Mouse (Mus musculus): ENCODE results near the gene Lbr.

Gene Lbr

DNA sequence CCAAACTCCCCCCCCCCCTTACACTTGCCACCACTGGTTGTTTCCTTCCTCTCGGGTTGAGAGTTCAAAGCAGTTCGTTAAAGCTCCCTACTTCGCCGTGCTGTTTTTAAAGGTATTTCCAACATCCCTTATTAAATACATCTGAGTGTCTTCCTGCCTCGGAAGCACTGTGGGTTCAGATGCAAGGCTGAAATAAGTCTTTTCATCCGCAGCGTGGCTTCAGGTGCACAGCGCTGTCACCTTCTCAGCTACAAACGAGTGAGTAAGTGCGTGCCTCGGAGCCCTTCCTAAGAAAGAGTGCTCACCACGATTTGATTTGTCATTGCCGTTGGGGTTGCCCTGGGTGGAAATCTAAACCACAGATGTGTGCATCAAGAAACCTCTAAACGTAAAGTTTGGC, at the start of gene Lbr:
Gene Lbr, minus strand, starts transcription at position 266 of the 400 bp plus-strand sequence.
- no peak for DNase-seq (ENCODE audit: low read depth, low spot score)

DNA sequence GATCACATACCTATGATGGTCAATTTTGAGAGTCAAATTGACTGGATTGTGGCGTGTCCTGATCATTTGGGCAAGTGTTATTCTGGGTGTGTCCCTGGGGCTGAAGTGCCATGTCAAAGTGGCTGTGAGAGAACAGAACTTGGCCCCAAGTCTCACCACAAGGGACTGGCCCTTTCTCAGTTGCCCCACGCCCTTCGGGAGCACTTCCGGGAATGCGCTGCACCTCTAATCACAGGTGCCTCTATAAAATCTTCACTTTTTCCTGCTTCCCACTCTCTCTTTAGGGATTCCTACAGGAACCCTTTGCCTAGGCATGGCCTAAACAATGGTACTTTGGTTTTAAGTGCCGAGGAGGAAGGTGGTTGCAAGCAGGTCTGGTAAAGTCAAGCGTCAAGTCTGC, 46.8 kb upstream of the Lbr start:
- no peak for DNase-seq (ENCODE audit: low read depth, low spot score)

DNA sequence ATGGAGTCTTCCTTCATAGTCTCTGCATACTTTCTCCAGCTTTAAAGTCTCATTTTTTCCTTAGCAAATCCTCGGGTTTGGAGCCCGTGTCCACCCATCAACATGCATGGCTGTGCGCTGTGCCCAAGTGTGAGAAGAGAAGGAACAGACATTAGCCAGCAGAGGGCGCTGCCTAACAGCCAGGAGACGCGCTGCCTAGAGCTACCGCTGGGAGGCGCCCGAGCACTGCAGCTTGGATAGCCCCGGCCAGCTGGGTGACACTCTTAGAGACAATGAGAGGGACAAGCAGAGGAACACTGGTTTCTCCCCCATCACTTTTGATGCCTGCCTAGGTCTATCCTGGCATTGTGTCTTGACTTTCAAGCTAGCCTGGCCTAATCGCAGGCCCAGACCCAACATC, 46.0 kb upstream of the Lbr start:
- peak; percentile 90 for DNase-seq (ENCODE audit: low read depth, low spot score)

DNA sequence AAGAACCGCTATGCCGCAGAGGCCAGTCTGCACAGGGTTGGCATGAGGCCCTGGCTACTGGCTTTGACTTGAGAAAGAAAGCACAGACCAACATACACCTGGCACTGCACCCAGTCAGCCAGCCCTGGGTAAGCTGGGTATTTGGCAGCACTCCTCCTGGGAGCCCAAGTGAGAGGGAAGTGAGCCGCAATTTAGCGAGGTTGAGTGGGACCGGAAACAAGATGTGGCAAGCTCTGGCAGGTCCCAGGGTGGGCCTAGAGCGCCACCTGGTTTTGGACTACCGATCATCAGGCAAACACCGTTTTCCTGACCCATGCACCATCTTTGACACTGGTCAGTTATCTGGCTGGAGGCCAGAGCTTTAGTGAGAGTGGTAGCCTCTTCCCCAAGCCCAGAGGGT, 38.7 kb upstream of the Lbr start:
- DNase-seq (ENCODE audit: low read depth, low spot score), result peak; percentile 22

DNA sequence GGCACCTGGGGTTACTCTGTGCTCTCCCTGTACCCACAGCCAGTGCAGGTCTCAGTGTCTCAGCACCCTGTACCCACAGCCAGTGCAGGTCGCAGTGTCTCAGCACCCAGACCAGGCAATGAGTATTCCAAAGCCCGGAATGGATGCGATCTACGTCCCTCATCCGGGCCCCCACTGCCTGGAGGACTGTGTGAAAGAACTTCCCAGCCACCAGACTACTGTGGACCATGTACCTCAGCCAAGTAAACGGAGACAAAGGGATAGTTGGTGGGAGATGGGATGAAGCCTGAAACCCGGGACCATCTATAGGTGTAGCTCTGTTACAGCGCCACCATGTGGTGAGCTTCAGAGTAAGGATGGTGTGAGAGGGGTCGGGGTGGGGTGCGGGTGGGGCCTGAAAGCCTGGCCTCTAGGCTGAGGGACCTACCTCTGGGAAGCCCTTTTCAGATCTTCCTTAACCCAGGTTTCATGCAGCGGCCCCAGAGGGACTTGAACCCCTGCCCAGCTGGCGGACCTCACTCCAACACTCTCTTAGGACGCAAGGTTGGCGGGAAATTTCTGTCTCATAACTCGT, 38.0 kb upstream of the Lbr start:
- DNase-seq (ENCODE audit: low read depth, low spot score), result no peak

DNA sequence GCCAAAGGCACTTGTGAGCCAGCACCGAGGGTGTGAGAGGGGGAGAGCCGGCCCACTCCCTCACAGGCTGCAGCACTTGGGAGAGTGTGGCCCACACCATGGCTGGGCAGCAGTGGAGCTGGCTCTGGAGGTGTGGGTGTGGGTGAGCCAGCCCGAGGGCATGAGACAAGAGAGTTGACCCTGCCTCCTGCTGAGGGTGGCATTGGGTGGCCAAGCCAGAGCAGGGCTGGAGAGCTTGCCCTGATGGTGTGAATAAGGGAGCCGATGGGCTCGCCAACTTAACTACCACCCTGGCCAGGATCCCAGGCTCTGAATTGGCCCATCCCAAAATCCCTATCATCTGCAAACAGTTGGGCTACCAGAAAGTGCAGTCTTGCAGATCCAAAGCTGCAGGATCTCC, 35.6 kb upstream of the Lbr start:
- DNase-seq (ENCODE audit: low read depth, low spot score), result no peak

DNA sequence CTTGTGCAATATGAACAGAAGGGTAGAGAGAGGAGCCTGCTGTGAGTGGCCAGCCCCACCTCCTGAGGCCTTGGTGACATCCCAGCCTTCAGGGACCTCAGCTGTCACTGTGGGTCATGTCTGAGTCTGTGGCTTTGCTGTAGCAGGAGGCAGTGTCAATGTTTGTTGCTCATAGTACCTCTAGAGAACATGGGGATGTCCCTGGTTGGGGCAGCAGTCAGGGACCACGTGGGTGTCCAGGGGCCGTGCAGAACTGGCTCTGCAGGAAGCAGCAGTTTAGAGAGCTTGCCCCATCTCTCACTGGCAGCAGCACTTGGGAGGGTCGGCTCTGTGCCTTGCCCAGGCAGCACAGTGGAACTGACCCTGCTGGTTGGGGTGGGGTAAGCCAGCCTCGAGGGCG, 34.2 kb upstream of the Lbr start:
- no peak for DNase-seq (ENCODE audit: low read depth, low spot score)

DNA sequence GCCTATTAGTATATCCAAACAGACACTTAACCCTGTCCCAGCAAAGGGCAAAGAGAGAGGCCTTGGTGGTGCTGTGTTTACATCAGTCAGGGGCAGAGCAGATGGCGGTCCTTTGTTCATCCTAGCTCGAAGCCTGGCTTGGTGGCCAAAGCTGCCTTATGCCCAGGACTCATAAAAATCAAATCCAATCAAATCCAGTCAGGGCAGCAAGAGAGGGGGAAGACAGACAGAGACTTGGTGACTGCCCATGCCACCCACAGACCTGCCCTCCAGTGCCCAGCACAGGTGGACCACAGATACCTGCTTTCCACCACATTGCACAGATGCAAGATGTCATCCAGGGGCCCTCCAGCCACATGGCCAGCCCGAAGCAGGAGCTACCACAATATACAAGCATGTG, 33.8 kb upstream of the Lbr start:
- DNase-seq (ENCODE audit: low read depth, low spot score), result no peak

DNA sequence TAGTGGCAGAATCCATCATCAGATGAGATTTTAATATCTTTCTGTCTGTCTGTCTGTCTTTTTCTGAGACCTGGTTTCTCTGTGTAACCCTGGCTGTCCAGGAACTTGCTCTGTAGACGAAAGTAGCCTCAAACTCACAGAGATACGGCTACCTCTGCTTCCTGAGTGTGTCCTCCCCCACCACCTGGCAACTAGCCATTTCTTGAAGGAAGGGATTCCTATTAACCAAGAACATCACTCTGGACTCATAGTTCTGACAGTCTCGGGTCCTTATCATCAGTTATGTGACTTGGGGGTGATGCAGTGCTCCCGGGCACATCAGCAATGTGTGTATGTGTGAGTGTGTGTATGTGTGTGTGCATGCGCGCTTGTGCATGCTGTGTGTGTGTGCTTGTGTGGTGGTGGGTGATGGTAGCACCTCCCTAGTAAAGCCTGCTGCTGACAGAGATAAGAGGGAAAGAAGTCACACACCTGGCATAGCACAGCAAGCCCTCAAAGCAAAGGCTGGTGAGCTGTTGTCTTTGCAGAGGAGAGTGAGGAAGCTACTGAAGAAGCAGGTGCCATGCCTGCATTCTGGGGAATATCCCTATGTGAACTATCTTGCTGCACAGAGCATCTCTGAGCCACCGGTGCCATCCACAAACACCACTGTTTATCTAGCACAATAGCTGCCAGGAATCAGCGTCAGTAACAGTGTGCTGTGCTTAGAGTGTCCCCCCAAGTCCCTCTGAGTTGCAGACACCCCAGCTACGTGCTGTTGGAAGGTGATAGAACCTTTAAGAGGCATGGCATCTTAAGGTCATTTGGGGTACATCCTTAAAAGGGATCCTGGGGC, 30.5 kb upstream of the Lbr start:
- DNase-seq (ENCODE audit: low read depth, low spot score), result no peak

DNA sequence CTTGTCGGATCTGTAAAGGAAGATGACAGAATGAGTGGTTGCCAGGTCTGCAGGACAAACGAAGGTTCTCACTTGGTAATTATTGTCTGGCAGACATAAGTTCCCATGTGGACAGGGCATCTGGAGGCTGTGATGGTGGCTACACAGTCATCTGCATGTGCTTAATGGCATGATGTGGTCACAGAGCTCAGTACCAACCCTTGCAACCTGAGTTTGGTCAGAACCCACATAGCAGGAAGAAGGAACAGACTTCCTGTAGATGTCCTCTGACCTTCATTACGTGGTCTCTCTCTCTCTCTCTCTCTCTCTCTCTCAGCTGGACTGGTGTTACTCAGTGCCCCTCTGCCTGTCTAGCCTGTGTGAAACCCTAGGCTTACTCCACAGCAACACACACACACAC, 29.8 kb upstream of the Lbr start:
- no peak for DNase-seq (ENCODE audit: low read depth, low spot score)

DNA sequence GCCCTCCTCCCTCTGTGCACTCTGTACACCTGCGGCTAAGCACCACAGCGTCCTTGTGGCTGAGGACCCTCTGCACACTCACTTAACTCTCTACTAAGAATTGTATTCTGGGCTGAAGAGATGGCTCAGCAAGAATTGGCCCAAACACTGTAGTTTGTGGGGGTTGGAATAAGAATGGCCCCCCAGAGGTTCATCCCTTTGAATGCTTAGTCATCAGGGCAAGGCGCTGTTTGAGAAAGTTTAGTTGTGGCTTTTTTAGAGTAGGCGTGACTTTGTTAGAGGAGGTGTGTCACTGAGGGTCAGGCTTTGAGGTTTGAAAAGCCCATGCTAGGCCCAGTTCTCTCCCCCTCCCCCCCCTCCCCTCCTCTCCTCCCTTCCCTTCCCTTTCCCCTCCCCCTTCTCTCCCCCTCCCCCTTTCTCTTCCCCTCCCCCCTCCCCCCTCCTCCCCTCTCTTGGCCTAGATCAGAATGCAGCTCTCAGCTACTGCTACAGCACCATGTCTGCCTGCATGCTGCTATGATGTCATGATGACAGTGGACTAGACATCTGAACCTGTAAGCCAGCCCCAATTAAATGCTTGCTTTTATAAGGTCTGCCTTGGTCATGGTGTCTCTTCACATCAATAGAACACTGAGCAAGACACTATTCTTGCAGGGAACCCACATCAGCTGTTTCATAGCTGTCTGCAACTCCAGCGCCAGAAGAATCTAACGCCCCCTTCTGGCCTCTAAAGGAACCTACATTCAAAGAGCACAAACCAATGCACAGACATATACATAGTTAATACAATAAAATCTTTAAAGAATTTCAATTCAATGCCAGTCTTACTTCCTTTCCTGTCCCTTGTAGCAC, 23.8 kb upstream of the Lbr start:
- DNase-seq (ENCODE audit: low read depth, low spot score), result no peak

DNA sequence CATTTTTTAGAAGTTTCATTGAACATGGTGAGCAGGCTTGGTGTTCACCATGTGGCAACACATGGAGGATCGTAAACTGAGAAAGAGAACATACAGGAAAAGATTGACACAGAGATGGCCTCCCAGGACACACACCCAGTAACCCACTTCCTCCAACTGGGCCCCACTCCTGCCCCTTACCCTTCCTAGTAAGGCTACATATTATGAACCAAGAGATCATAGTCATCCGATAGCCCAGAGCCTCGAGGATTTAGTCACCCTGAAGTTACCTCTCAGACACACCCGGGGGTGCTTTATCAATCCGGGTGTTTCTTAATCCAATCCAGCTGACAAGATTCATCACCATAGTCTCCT, 23.0 kb upstream of the Lbr start:
- no peak for DNase-seq (ENCODE audit: low read depth, low spot score)

DNA sequence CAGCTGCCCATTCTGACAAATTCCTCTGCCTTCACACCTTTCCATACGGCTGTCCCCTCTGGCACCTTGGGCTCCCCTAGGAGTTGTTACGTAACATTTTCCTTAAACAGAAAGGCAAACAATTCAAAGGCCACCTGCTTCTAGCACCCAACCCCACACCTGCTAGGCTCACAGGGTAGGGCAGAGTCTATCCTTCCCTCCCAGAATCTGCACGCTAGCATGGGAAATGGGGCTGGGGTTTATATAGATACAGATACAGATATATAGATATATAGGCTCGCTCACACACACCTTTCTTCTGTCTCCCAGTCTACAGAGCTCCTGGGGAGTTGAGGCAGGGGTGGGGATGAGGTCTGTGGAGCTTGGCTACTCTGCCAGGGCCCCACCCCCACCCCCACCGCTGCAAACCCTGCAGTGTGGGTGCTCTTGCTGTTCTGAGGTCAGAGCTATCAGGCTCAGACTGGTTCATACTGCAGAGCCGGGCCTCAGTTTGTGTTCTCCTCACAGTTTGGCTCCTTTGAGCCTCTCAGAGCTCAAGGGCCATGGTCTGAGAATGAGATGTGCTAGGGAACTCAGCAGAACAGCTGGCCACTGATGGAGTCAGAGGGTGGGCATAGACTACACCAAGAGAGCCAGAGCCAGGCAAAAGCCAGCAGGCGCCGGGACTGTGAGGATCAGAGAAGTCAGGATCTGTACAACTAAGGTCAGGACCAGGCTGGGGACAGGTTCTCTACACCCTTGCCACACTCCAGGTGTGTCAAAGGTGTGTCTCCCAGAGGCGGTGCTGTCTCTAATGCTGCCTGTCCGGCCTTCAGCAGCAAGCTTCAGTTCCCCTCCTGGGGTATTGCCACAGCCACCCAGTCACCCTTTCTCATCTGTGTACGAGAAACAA, 22.4 kb upstream of the Lbr start:
- DNase-seq (ENCODE audit: low read depth, low spot score), result no peak

DNA sequence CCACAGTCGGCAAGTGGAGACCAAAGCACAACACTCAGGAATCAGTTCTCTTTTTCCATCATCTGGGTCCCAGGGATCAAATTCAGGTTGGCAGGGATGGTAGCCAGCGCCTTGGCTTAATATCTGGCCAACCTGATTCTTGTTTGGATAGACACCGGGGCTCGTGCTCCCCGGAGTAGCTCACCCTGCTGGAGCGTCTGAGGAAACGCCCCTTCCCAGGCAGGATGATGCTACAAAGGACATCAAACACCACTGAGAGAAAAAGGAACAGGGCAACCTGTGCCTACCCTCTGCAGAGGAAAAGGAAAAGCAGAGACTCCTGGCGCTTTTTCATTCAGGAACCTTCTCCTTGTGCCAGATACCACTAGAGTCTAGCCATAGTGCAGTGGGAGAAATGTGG, 20.6 kb upstream of the Lbr start:
- no peak for DNase-seq (ENCODE audit: low read depth, low spot score)

DNA sequence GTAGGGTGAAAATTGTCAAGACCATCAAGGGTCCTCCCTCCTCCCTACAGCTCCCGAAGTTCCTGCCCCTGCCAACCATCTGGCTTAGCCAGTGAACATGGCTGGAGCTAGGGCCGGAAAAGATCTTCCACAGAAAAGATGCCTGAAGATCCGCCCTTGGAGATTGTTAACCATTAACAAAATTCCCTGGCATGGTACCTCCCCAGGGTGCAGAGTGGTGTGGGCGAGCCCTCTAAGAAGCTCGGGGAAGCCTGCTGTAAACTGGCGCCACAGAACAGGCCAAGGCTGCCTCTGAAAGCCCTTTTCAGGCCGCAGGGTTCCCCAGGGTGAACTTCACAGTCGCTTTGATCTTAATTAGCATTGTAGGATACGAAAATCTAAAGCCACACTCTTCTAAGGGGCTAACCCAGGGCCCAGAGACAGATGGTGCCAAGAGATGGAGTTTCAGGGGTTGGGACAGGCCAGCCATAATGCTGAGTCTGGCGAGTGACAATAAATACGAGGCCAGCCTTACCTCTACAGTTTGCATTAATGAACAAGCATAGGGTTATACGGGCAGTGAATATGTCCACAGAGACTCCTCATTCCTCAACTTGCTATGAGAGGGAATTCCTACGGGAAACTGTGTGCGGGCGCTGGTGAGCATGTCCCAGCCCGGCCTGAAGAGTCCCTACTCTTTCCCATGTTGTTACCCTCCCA, 20.0 kb upstream of the Lbr start:
- DNase-seq (ENCODE audit: low read depth, low spot score), result no peak

DNA sequence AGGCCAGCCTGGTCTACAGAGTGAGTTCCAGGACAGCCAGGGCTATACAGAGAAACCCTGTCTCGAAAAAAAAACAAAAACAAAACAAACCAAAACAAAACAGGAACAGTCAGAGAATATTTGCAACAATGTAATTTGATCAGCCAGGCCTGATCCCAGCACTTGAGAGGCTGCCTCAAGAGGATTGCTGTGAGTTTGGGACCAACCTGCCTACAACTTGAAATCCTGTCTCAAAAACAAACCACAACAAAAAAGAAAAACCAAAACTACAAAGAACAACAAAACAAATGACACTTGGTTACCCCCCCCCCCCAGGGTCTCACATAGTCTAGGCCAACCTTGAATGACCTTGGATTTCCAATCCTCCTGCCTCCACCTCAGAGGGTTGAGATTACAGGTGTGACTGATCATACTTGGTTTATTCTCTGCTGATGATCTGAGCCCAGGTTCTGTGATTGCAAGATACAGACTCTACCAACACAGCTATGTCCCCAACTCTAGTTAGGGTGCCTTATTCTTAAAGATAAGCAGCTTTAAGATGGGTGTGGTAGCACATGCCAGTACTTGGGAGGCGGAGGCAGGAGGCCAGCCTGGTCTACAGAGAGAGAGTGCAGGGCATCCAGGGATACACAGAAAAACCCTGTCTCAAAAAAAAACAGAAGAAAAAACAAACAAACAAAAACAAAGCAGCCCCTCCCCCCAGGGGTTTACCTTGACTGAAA, 18.5 kb upstream of the Lbr start:
- DNase-seq (ENCODE audit: low read depth, low spot score), result no peak

DNA sequence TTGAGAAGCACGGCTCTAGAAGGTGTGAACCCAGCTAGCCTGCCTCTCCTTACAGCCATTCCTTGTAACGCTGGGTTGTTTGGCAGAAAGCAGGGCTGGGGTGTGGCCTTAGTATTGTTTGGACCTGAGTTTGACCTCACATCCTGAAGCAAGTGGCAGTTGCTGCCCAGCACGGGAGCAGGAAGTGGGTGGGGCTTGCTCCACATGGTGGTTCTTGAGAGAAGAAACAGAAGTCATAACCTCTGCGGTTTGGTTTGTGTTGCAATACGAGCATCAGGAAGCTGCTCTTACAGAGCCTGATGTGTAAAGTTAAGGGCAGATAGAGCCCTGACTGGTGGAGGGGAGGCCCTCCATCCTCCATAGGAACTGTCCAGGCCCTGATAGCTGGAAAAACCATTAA, 17.8 kb upstream of the Lbr start:
- peak; percentile 55 for DNase-seq (ENCODE audit: low read depth, low spot score)

DNA sequence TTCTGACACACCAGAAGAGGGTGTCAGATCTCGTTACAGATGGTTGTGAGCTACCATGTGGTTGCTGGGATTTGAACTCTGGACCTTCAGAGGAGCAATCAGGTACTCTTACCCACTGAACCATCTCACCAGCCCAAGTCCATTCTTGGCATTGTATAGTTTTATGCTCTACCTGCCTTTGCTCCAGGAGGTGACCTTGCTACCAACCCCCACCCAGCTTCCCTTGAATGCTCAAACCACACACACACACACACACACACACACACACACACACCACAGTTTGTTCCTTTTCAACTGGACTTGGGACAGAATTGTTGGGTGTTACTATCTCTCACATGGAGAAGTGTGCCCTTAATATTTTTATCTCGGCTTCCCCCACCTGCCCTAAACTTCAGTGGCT, 13.5 kb upstream of the Lbr start:
- DNase-seq (ENCODE audit: low read depth, low spot score), result no peak

DNA sequence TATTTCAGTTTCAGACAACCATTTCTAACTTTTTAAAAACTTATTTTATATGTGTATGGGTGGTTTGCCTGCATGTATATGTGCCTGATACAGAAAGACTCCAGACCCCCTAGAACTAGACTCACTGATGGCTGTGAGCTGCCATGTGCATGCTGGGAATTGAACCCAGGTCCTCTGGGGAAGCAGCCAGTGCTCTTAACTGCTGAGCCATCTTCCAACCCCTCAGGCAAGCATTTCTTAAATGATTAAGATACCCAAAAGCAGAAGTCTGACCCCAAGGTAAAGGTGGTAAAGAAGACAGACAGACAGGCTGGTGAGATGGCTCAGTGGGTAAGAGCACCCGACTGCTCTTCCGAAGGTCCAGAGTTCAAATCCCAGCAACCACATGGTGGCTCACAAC, 12.0 kb upstream of the Lbr start:
- DNase-seq (ENCODE audit: low read depth, low spot score), result no peak

DNA sequence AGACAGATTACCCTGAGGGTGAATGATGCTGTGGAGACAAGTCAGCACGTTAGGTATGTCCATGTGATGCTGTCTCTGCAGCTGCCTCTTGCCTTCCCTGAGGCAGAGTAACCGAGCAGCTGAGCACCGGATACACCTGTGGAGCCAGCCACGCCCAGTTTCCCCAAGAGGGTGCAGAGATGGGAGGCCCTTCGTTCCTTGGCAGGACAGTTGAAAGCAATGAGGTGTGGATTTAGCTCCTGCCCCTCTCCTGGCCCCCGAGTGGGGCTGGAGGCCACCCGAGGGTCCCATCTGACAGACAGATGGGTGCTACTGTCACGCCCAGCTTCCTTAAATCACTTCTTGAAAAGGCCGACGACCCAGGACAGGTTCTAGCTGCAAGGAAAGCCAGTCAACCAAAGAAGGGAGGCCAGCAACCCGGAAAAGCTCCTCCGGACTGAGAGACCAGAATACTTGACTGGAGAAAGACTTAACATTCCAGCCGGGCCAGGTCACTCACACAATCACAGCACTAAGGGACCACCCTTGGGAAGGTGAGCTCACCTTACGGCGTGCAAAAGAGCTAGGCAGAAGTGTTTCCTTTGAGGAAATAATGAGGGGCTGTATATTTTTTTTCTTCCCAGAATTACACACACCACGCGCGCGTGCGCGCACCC, 10.4 kb upstream of the Lbr start:
- peak; percentile 52 for DNase-seq (ENCODE audit: low read depth, low spot score)
